Comparison of ENCODE assay signal across 8 mouse cellular contexts in genomic region chr13:34239371-34240086, GRCm38 (mm10).
DNase-seq lines count a peak whose midpoint lies in the region; ATAC-seq lines count a peak whose summit lies in the region.

No protein-coding gene starts in this region.

- no peaks in the 10 kb centered on the region for H3K36me3 ChIP-seq in forebrain, embryonic 14.5 days (ENCODE audit: control insufficient read depth, insufficient read depth, low read length)

- intact Hi-C loops in left cerebral cortex, postnatal 4 days (cut with DNase I), result loop anchor here (10.0 kb wide), 1 partner anchor 105 kb away; the partner anchor contains the start of gene Slc22a23
- intact Hi-C loops in left cerebral cortex, postnatal 36 days (cut with DNase I), result no loop called here

- H3K4me1 ChIP-seq in forebrain, embryonic 14.5 days (ENCODE audit: control insufficient read depth, insufficient read depth, low read length), result peaks cover 40% of the 10 kb centered on the region

- H3K4me2 ChIP-seq in forebrain, embryonic 14.5 days (ENCODE audit: low read length), result peak overlapping the region; percentile 6

- H3K9ac ChIP-seq in forebrain, embryonic 14.5 days (ENCODE audit: low read length), result no peak overlapping the region

- WGBS in forebrain, embryonic 14.5 days, result 4% methylated on average over 11 of the region's 11 CpGs

- peak; percentile 77 for ATAC-seq in forebrain, embryonic 14.5 days

- no peak overlapping the region for H3K4me3 ChIP-seq in forebrain, embryonic 14.5 days (ENCODE audit: low read depth, low read length)

- peak; percentile 28 for DNase-seq in left cerebral cortex, postnatal 4 days
- no peak for DNase-seq in left cerebral cortex, postnatal 36 days (ENCODE audit: low spot score in 2 of 2)
- peak; percentile 83 for DNase-seq in forebrain, embryonic 14.5 days (ENCODE audit: low spot score)
- DNase-seq in kidney, postnatal 25 days, result peak; percentile 81 to 90
- DNase-seq in retina, embryonic 14.5 days (ENCODE audit: low spot score), result peak; percentile 79
- no peak for DNase-seq in heart, adult 18-20 months
- no peak for DNase-seq in layer of hippocampus, postnatal 25 days (ENCODE audit: extremely low spot score in 1 of 2, low spot score in 1 of 2)
- DNase-seq in adipocyte (ENCODE audit: low spot score), result no peak

- no peaks in the 10 kb centered on the region for H3K9me3 ChIP-seq in forebrain, embryonic 14.5 days (replicated peaks; ENCODE audit: control insufficient read depth, low read length)

- no peaks in the 10 kb centered on the region for H3K27me3 ChIP-seq in forebrain, embryonic 14.5 days (replicated peaks; ENCODE audit: control insufficient read depth, insufficient read depth, low read length)

- peak overlapping the region; percentile 73 for H3K27ac ChIP-seq in forebrain, embryonic 14.5 days (ENCODE audit: low read depth, low read length)

Comparison
In these comparisons a context has a peak if more than half of its experiments do, and no peak if none do; other contexts are left out.
1. DNase-seq: peak in left cerebral cortex, postnatal 4 days (single experiment), forebrain, embryonic 14.5 days (single experiment), kidney, postnatal 25 days (2 of 2) and retina, embryonic 14.5 days (single experiment); none in left cerebral cortex, postnatal 36 days (0 of 2), heart, adult 18-20 months (0 of 2), layer of hippocampus, postnatal 25 days (0 of 2) and adipocyte (single experiment).